Mouse (Mus musculus) forebrain, embryonic 15.5 days (tissue): ENCODE data around the gene Cabp2. TPM values are rescaled to one million over a fixed set of nuclear protein-coding genes. Genes with fewer than 3 reads are reported as not detected.
"Not testable (repeated sequence)": the region's sequence is repeated elsewhere in the genome, so short reads cannot be mapped to it uniquely, and the experiment has no call there.

Experiments used
- ATAC-seq: fragments of 200-750 bp; cut with Nextera tagmentation; replicated peaks from 2 replicates; pipeline ENCODE4 v1.8.0; 2017; ENCODE audit warnings: mild to moderate bottlenecking, moderate TSS enrichment, moderate library complexity
- H3K27ac ChIP-seq: fragments of 300-500 bp; sonication (generic); replicated peaks from 2 replicates; pipeline ENCODE4 v1.5.1; 2015; ENCODE audit warnings: mild to moderate bottlenecking, inconsistent platforms
- H3K27me3 ChIP-seq: fragments of 300-500 bp; sonication (generic); 2 replicates; pipeline ENCODE4 v1.6.1; 2015; ENCODE audit warnings: inconsistent platforms
- H3K36me3 ChIP-seq: fragments of 300-500 bp; sonication (generic); 2 replicates; pipeline ENCODE4 v1.6.1; 2015; ENCODE audit warnings: mild to moderate bottlenecking, inconsistent platforms
- H3K4me1 ChIP-seq: fragments of 300-500 bp; sonication (generic); 2 replicates; pipeline ENCODE4 v1.6.1; 2015; ENCODE audit warnings: inconsistent platforms
- H3K4me2 ChIP-seq: fragments of 300-500 bp; sonication (generic); replicated peaks from 2 replicates; pipeline ENCODE4 v1.6.1; 2015; ENCODE audit warnings: mild to moderate bottlenecking, inconsistent platforms
- H3K4me3 ChIP-seq: fragments of 300-500 bp; sonication (generic); 2 replicates; pipeline ENCODE4 v1.5.1; 2015; ENCODE audit warnings: mild to moderate bottlenecking, inconsistent platforms
- H3K9ac ChIP-seq: fragments of 300-500 bp; sonication (generic); replicated peaks from 2 replicates; pipeline ENCODE4 v1.6.1; 2015; ENCODE audit warnings: mild to moderate bottlenecking, inconsistent platforms
- H3K9me3 ChIP-seq: fragments of 300-500 bp; sonication (generic); 2 replicates; pipeline ENCODE4 v1.6.1; 2016; ENCODE audit warnings: inconsistent platforms
- WGBS: fragments of 180-500 bp; shearing (Covaris S2); methylation state at CpG from one replicate; pipeline ENCODE4 v1.1.7; 2015; ENCODE audit warnings: mixed read lengths; 5-methylcytosine and 5-hydroxymethylcytosine counted together
- polyA plus RNA-seq: library from polyadenylated mRNA; unstranded; fragments of >200 nt; fragmentation: Nextera tagmentation; extraction: Ambion mirVana; gene quantifications from 2 replicates; pipeline ENCODE4 v1.2.1, GENCODE M21; 2015

The Cabp2 gene
- not detected in 2 replicates for polyA plus RNA-seq

- Histone ChIP-seq H3K9ac (no peak within 1 kb of the TSS), H3K4me3 (no peak within 1 kb of the TSS), H3K9me3 (no peaks in the 10 kb centered on the region), H3K4me2 (no peak within 1 kb of the TSS), H3K27ac (no peak within 1 kb of the TSS), H3K4me1 (no peaks in the 10 kb centered on the region), H3K36me3 (no peaks in the 10 kb centered on the region), H3K27me3 (no peaks in the 10 kb centered on the region)
- 65% methylated on average over 3 of the region's 3 CpGs for WGBS
- no peak for ATAC-seq
Observed at GRCm38 (mm10) chr19:4081394-4081793, at the start of gene Cabp2. Gene Cabp2, plus strand, starts transcription at chr19:4081578.

- H3K4me3 ChIP-seq: no peak overlapping the region
- H3K9ac ChIP-seq: no peak overlapping the region
- H3K27ac ChIP-seq: no peak overlapping the region
- H3K9me3 ChIP-seq: no peaks in the 10 kb centered on the region
- no peak for ATAC-seq
- H3K27me3 ChIP-seq: no peaks in the 10 kb centered on the region
- WGBS: 60% methylated on average over 7 of the region's 7 CpGs
- H3K4me1 ChIP-seq: peaks cover 10% of the 10 kb centered on the region
- H3K4me2 ChIP-seq: no peak overlapping the region
- H3K36me3 ChIP-seq: no peaks in the 10 kb centered on the region
Observed at GRCm38 (mm10) chr19:4032668-4033067, 48.7 kb upstream of the Cabp2 start.

- no peak overlapping the region for H3K9ac ChIP-seq
- H3K36me3 ChIP-seq: no peaks in the 10 kb centered on the region
- WGBS: 87% methylated on average over 3 of the region's 3 CpGs
- peaks cover 15% of the 10 kb centered on the region for H3K4me1 ChIP-seq
- H3K4me3 ChIP-seq: no peak overlapping the region
- H3K27ac ChIP-seq: no peak overlapping the region
- no peak for ATAC-seq
- no peaks in the 10 kb centered on the region for H3K9me3 ChIP-seq
- no peak overlapping the region for H3K4me2 ChIP-seq
- H3K27me3 ChIP-seq: no peaks in the 10 kb centered on the region
Observed at GRCm38 (mm10) chr19:4033298-4033697, 48.1 kb upstream of the Cabp2 start.

- Histone ChIP-seq H3K27me3 (no peaks in the 10 kb centered on the region), H3K9me3 (no peaks in the 10 kb centered on the region), H3K4me2 (no peak overlapping the region), H3K4me1 (peaks cover 17% of the 10 kb centered on the region), H3K36me3 (no peaks in the 10 kb centered on the region), H3K9ac (no peak overlapping the region), H3K4me3 (no peak overlapping the region), H3K27ac (no peak overlapping the region)
- WGBS: 51% methylated on average over 5 of the region's 5 CpGs
- no peak for ATAC-seq
Observed at GRCm38 (mm10) chr19:4033742-4034141, 47.6 kb upstream of the Cabp2 start.

GRCm38 (mm10) chr19:4036327-4037045 lies 44.9 kb upstream of the Cabp2 start:
- ATAC-seq: no peak
- Histone ChIP-seq H3K27ac (no peak overlapping the region), H3K4me3 (no peak overlapping the region), H3K9ac (no peak overlapping the region), H3K4me2 (no peak overlapping the region), H3K9me3 (no peaks in the 10 kb centered on the region), H3K36me3 (no peaks in the 10 kb centered on the region), H3K4me1 (peaks cover 17% of the 10 kb centered on the region), H3K27me3 (no peaks in the 10 kb centered on the region)
- WGBS: 84% methylated on average over 12 of the region's 12 CpGs

GRCm38 (mm10) chr19:4037154-4037787 lies 44.1 kb upstream of the Cabp2 start:
- ATAC-seq: peak; percentile 32

GRCm38 (mm10) chr19:4037788-4038232 lies 43.6 kb upstream of the Cabp2 start, which contains the start of gene Gstp1:
Gene Gstp1, minus strand, starts transcription at chr19:4037985.
- Histone ChIP-seq H3K27ac (peak within 1 kb of the TSS; percentile 57), H3K27me3 (no peaks in the 10 kb centered on the region), H3K4me2 (peak within 1 kb of the TSS; percentile 90), H3K36me3 (no peaks in the 10 kb centered on the region), H3K9ac (peak within 1 kb of the TSS; percentile 62), H3K4me1 (peaks cover 17% of the 10 kb centered on the region), H3K9me3 (no peaks in the 10 kb centered on the region), H3K4me3 (peak within 1 kb of the TSS; percentile 61)
- peak; percentile 85 for ATAC-seq
- under 1% methylated on average over 26 of the region's 26 CpGs for WGBS

More at GRCm38 (mm10) chr19:4037154-4037787, 44.1 kb upstream of the Cabp2 start:
- 19% methylated on average over 7 of the region's 8 CpGs for WGBS
- H3K27me3 ChIP-seq, H3K36me3 ChIP-seq, H3K9me3 ChIP-seq: not testable (repeated sequence)
- Histone ChIP-seq H3K4me2 (peak overlapping the region; percentile 90), H3K9ac (peak overlapping the region; percentile 62), H3K4me3 (peak overlapping the region; percentile 61), H3K27ac (peak overlapping the region; percentile 57), H3K4me1 (peaks cover 17% of the 10 kb centered on the region)

- H3K9me3 ChIP-seq, ATAC-seq, H3K9ac ChIP-seq, H3K27me3 ChIP-seq, H3K4me2 ChIP-seq, H3K36me3 ChIP-seq, H3K4me3 ChIP-seq, H3K27ac ChIP-seq: not testable (repeated sequence)
- 87% methylated on average over 5 of the region's 5 CpGs for WGBS
- H3K4me1 ChIP-seq: peaks cover 17% of the 10 kb centered on the region
Observed at GRCm38 (mm10) chr19:4040941-4041340, 40.4 kb upstream of the Cabp2 start.

- H3K4me1 ChIP-seq: peaks cover 19% of the 10 kb centered on the region
- not testable (repeated sequence) for H3K27me3 ChIP-seq, ATAC-seq, H3K4me2 ChIP-seq, H3K9me3 ChIP-seq, H3K4me3 ChIP-seq, H3K9ac ChIP-seq, H3K27ac ChIP-seq, H3K36me3 ChIP-seq
- 84% methylated on average over 3 of the region's 4 CpGs for WGBS
Observed at GRCm38 (mm10) chr19:4041500-4041899, 39.9 kb upstream of the Cabp2 start.

GRCm38 (mm10) chr19:4042124-4042523 lies 39.3 kb upstream of the Cabp2 start:
- H3K4me1 ChIP-seq: peaks cover 16% of the 10 kb centered on the region
- no peak overlapping the region for H3K9ac ChIP-seq
- 81% methylated on average over 14 of the region's 14 CpGs for WGBS
- no peaks in the 10 kb centered on the region for H3K9me3 ChIP-seq
- no peaks in the 10 kb centered on the region for H3K36me3 ChIP-seq
- no peak for ATAC-seq
- no peak overlapping the region for H3K27ac ChIP-seq
- H3K4me3 ChIP-seq: no peak overlapping the region
- H3K27me3 ChIP-seq: no peaks in the 10 kb centered on the region
- no peak overlapping the region for H3K4me2 ChIP-seq

GRCm38 (mm10) chr19:4044109-4044508 lies 37.3 kb upstream of the Cabp2 start:
- not testable (repeated sequence) for H3K27ac ChIP-seq, H3K27me3 ChIP-seq, H3K9ac ChIP-seq, H3K36me3 ChIP-seq, H3K4me1 ChIP-seq, H3K4me2 ChIP-seq, ATAC-seq, H3K4me3 ChIP-seq, H3K9me3 ChIP-seq
- 91% methylated on average over 5 of the region's 5 CpGs for WGBS

- ATAC-seq: no peak
- Histone ChIP-seq H3K4me2 (peak within 1 kb of the TSS; percentile 18; the same call in 1 of the 2 replicates), H3K9ac (no peak within 1 kb of the TSS), H3K27me3 (no peaks in the 10 kb centered on the region), H3K4me1 (peaks cover 3% of the 10 kb centered on the region; the same call in 1 of the 2 replicates), H3K9me3 (no peaks in the 10 kb centered on the region), H3K27ac (no peak within 1 kb of the TSS), H3K36me3 (no peaks in the 10 kb centered on the region), H3K4me3 (peak within 1 kb of the TSS; percentile 7; the same call in 1 of the 2 replicates)
- WGBS: 48% methylated on average over 16 of the region's 16 CpGs
Observed at GRCm38 (mm10) chr19:4045966-4046865, 35.2 kb upstream of the Cabp2 start, which contains the start of gene Gstp2. Gene Gstp2, minus strand, starts transcription at chr19:4046023.
